Mouse (Mus musculus): Measurements from ENCODE around the gene Mcm2. TPM values are rescaled to one million over a fixed set of nuclear protein-coding genes. Genes with fewer than 3 reads are reported as not detected.
A peak's percentile ranks its signal among the peaks of the same experiment; 100 is the strongest.

The Mcm2 gene
- polyA plus RNA-seq, 1 experiment from 2014 or later: 20.5 TPM

DNA sequence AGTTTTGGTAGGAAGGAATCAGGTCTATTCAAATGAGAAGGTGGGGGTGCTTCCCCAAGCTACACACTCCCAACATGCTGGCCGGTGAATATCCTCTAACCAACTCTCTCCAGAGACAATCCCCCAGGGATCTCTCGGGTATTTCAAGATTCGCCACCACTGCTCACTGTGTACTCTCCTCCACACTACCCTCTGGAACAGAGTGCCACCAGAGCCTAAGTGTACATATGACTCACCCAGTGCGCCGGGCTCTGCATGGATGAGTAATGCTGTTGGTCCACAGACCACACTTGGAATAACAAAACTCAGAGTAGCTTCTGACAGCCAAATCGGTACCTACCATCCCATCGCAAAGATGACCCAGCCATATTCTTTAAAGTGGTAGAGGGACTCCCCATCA, 29.1 kb downstream of the Mcm2 start:
- Histone ChIP-seq H3K4me2 (no peak overlapping the region), H3K4me3 (replicated peaks) (no peak overlapping the region), H3K9ac (replicated peaks) (no peak overlapping the region), H3K27me3 (replicated peaks) (no peaks in the 10 kb centered on the region), H3K27ac (replicated peaks) (no peak overlapping the region), H3K9me3 (replicated peaks) (no peaks in the 10 kb centered on the region), H3K4me1 (peaks cover 52% of the 10 kb centered on the region), H3K36me3 (peaks cover 7% of the 10 kb centered on the region)
- ATAC-seq (ENCODE audit: low FRiP score): no peak
- WGBS: 73% methylated on average over 7 of the region's 7 CpGs

DNA sequence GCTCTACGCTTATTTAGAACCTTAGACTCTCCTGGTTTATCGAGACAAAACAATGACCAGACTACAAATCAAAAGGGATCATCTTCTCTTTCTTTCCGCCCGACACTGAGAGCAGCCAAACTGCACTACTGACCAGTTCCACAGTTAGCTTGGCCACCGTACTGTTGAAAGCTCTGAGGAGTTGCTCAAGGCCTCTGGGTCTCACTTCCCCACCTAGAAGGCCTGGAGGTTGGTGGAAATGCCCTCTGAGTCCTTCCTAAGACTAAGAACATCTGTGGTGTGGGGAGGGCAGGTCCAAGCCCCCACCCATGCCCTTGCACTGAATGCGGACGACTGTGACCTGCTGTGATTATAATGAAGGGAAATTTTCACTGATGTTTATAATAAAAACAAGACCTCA, 32.9 kb downstream of the Mcm2 start:
- peaks cover 41% of the 10 kb centered on the region for H3K36me3 ChIP-seq
- H3K9me3 ChIP-seq (replicated peaks): no peaks in the 10 kb centered on the region
- no peak overlapping the region for H3K4me3 ChIP-seq (replicated peaks)
- no peak for ATAC-seq (ENCODE audit: low FRiP score)
- H3K27ac ChIP-seq (replicated peaks): no peak overlapping the region
- no peaks in the 10 kb centered on the region for H3K27me3 ChIP-seq (replicated peaks)
- 85% methylated on average over 7 of the region's 7 CpGs for WGBS
- no peak overlapping the region for H3K4me2 ChIP-seq
- peaks cover 25% of the 10 kb centered on the region for H3K4me1 ChIP-seq
- H3K9ac ChIP-seq (replicated peaks): no peak overlapping the region

DNA sequence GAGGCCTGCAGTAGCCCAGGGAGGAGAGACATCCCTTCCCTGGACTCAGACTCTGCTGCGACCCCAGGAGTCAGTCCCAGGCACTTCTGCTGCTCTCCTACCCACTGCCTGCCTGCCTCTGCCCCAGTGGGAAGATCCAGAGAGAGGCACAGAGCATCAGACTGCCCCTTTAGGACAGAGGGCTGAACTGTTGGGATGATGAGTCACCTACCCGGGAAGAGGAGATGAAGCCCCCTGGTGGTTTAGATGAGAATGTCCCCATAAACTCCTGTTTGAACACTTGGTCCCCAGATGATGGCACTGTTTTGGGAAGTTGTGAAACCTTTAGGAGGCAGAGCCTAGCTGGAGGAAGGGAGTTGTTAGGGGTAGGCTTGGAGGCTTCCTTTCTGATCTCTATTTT, 37.7 kb downstream of the Mcm2 start:
- Histone ChIP-seq H3K27ac (replicated peaks) (no peak overlapping the region), H3K4me2 (no peak overlapping the region), H3K9me3 (replicated peaks) (no peaks in the 10 kb centered on the region), H3K36me3 (peaks cover 73% of the 10 kb centered on the region), H3K9ac (replicated peaks) (no peak overlapping the region), H3K27me3 (replicated peaks) (no peaks in the 10 kb centered on the region), H3K4me1 (peaks cover 5% of the 10 kb centered on the region), H3K4me3 (replicated peaks) (no peak overlapping the region)
- WGBS: 20% methylated on average over 2 of the region's 2 CpGs
- ATAC-seq (ENCODE audit: low FRiP score): no peak

- no peak overlapping the region for H3K9ac ChIP-seq (replicated peaks)
- H3K27ac ChIP-seq (replicated peaks): 0 out of 2 replicates have a peak overlapping the region, but pooled peaks have one; percentile 35
- H3K4me3 ChIP-seq (replicated peaks): no peak overlapping the region
- no peaks in the 10 kb centered on the region for H3K9me3 ChIP-seq (replicated peaks)
- no peaks in the 10 kb centered on the region for H3K27me3 ChIP-seq (replicated peaks)
- ATAC-seq (ENCODE audit: low FRiP score): no peak
- peaks cover 74% of the 10 kb centered on the region for H3K36me3 ChIP-seq
- peaks cover 15% of the 10 kb centered on the region for H3K4me1 ChIP-seq
- no peak overlapping the region for H3K4me2 ChIP-seq
- whole genome bisulfite sequencing: 50% methylated on average over 7 of the region's 7 CpGs
Measured at GRCm38 (mm10) chr6:88858341-88858740, 40.2 kb downstream of the Mcm2 start.

DNA sequence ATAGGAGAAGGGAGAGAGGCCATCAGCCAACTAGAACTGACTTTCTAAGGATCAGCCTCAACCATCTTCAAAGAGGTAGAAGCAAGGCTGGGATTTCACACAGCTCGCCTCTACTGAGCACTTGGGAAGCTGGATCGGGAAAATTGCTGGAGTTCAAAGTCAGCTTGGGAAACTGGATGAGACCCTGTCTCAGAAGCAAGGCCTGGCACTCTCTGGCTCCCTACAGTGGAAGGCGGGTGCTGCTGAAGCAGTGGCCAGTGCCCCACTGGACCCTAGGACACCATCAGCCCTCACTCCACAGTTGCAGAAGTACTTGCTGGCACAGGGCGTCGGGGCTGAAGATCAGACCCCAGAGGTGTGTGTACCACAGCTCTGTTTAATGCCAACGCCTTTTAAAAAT, 40.8 kb downstream of the Mcm2 start:
- no peak overlapping the region for H3K4me3 ChIP-seq (replicated peaks)
- no peak overlapping the region for H3K9ac ChIP-seq (replicated peaks)
- H3K36me3 ChIP-seq: peaks cover 69% of the 10 kb centered on the region
- no peak for ATAC-seq (ENCODE audit: low FRiP score)
- peaks cover 15% of the 10 kb centered on the region for H3K4me1 ChIP-seq
- no peaks in the 10 kb centered on the region for H3K9me3 ChIP-seq (replicated peaks)
- H3K27me3 ChIP-seq (replicated peaks): no peaks in the 10 kb centered on the region
- no peak overlapping the region for H3K4me2 ChIP-seq
- 83% methylated on average over 6 of the region's 6 CpGs for WGBS
- H3K27ac ChIP-seq (replicated peaks): no peak overlapping the region

DNA sequence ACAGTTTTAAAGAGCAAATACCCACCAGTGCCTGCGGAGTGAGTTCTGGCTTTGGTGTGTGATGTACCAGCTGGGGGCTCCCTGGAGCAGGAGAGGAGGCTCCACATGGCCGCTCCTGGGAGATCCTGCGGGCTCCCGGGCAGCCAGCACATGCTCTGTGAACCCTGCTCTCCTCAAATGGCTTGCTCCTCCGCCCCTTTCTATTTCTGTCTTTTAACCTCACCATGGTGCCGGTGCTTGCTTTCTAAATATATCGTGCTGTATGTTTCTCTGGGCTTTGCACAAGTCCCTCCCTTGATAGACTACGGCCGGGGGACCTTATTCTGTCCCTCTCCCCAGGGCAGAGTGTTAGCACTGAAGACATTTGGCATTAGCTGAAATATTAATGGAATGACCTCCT, 41.3 kb downstream of the Mcm2 start:
- H3K27me3 ChIP-seq (replicated peaks): no peaks in the 10 kb centered on the region
- WGBS: 40% methylated on average over 9 of the region's 9 CpGs
- no peak overlapping the region for H3K4me3 ChIP-seq (replicated peaks)
- H3K9ac ChIP-seq (replicated peaks): no peak overlapping the region
- H3K4me1 ChIP-seq: peaks cover 18% of the 10 kb centered on the region
- no peak overlapping the region for H3K4me2 ChIP-seq
- ATAC-seq (ENCODE audit: low FRiP score): no peak
- no peak overlapping the region for H3K27ac ChIP-seq (replicated peaks)
- peaks cover 67% of the 10 kb centered on the region for H3K36me3 ChIP-seq
- no peaks in the 10 kb centered on the region for H3K9me3 ChIP-seq (replicated peaks)

GRCm38 (mm10) chr6:88855636-88856035, 42.9 kb downstream of the Mcm2 start:
- H3K9ac ChIP-seq (replicated peaks): no peak overlapping the region
- no peak overlapping the region for H3K27ac ChIP-seq (replicated peaks)
- H3K9me3 ChIP-seq (replicated peaks): no peaks in the 10 kb centered on the region
- WGBS: 19% methylated on average over 5 of the region's 5 CpGs
- no peaks in the 10 kb centered on the region for H3K27me3 ChIP-seq (replicated peaks)
- ATAC-seq (ENCODE audit: low FRiP score): no peak
- peaks cover 63% of the 10 kb centered on the region for H3K36me3 ChIP-seq
- H3K4me1 ChIP-seq: peaks cover 18% of the 10 kb centered on the region
- no peak overlapping the region for H3K4me2 ChIP-seq
- no peak overlapping the region for H3K4me3 ChIP-seq (replicated peaks)

GRCm38 (mm10) chr6:88854509-88854908, 44.1 kb downstream of the Mcm2 start:
- no peak overlapping the region for H3K9ac ChIP-seq (replicated peaks)
- no peaks in the 10 kb centered on the region for H3K27me3 ChIP-seq (replicated peaks)
- H3K4me3 ChIP-seq (replicated peaks): no peak overlapping the region
- no peak for ATAC-seq (ENCODE audit: low FRiP score)
- H3K27ac ChIP-seq (replicated peaks): no peak overlapping the region
- no peak overlapping the region for H3K4me2 ChIP-seq
- no peaks in the 10 kb centered on the region for H3K9me3 ChIP-seq (replicated peaks)
- H3K4me1 ChIP-seq: peaks cover 18% of the 10 kb centered on the region
- H3K36me3 ChIP-seq: peaks cover 59% of the 10 kb centered on the region
- 82% methylated on average over 5 of the region's 5 CpGs for WGBS

DNA sequence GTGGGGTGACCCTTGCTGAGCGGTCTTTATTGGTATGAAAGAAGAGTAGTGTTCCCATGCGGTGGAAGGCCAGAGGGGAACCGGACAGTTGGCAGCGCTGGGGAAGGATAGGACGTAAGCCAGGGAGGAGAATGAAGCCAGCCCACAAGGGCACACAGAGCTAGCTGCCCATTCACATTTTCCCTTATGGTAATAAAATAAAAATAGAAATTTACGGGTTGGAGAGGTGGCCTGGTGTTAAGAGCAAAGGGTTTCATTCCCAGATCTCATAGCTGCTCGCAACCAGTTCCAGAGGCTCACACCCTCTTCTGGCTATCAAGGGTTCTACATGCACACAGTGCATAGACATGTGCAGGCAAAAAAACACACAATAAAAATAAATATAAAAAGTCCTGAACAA, 48.5 kb downstream of the Mcm2 start:
- WGBS: 83% methylated on average over 7 of the region's 7 CpGs
- peaks cover 75% of the 10 kb centered on the region for H3K36me3 ChIP-seq
- H3K4me2 ChIP-seq: no peak overlapping the region
- 0 out of 2 replicates have a peak, but pooled peaks cover 9% of the 10 kb centered on the region for H3K4me1 ChIP-seq
- H3K9ac ChIP-seq (replicated peaks): no peak overlapping the region
- no peak overlapping the region for H3K4me3 ChIP-seq (replicated peaks)
- H3K27me3 ChIP-seq (replicated peaks): no peaks in the 10 kb centered on the region
- H3K9me3 ChIP-seq (replicated peaks): no peaks in the 10 kb centered on the region
- ATAC-seq (ENCODE audit: low FRiP score): no peak
- no peak overlapping the region for H3K27ac ChIP-seq (replicated peaks)

- Histone ChIP-seq H3K4me2 (no peak overlapping the region), H3K9me3 (replicated peaks) (no peaks in the 10 kb centered on the region), H3K27ac (replicated peaks) (no peak overlapping the region), H3K27me3 (replicated peaks) (no peaks in the 10 kb centered on the region), H3K36me3 (peaks cover 72% of the 10 kb centered on the region), H3K4me3 (replicated peaks) (no peak overlapping the region), H3K4me1 (0 out of 2 replicates have a peak, but pooled peaks cover 7% of the 10 kb centered on the region), H3K9ac (replicated peaks) (no peak overlapping the region)
- 52% methylated on average over 4 of the region's 4 CpGs for WGBS
- ATAC-seq (ENCODE audit: low FRiP score): no peak
Measured at GRCm38 (mm10) chr6:88849270-88849669, 49.3 kb downstream of the Mcm2 start.

DNA sequence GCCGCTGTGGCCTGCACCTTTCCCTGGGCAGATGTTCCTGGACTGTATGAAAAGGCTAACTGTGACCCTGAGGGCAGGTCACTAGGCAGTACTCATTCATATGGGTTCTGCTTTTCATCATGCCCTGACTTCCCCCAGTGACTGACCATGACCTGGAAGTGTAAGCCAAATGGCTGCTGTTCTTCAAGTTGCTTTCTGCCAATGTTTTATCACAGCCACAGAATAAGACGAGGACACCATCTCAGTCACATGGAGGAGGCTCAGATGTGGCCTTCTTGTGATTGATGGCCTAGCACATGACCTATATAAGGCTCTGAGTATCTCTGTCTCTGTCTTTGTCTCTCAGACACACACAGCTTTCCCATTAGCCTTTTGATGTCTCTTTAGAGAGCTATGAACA, 51.0 kb downstream of the Mcm2 start:
- Histone ChIP-seq H3K4me2 (no peak overlapping the region), H3K36me3 (peaks cover 70% of the 10 kb centered on the region), H3K4me1 (peaks cover 16% of the 10 kb centered on the region), H3K4me3 (replicated peaks) (no peak overlapping the region), H3K27me3 (replicated peaks) (no peaks in the 10 kb centered on the region), H3K27ac (replicated peaks) (no peak overlapping the region), H3K9me3 (replicated peaks) (no peaks in the 10 kb centered on the region), H3K9ac (replicated peaks) (no peak overlapping the region)
- no peak for ATAC-seq (ENCODE audit: low FRiP score)
- 48% methylated on average over 2 of the region's 2 CpGs for WGBS

DNA sequence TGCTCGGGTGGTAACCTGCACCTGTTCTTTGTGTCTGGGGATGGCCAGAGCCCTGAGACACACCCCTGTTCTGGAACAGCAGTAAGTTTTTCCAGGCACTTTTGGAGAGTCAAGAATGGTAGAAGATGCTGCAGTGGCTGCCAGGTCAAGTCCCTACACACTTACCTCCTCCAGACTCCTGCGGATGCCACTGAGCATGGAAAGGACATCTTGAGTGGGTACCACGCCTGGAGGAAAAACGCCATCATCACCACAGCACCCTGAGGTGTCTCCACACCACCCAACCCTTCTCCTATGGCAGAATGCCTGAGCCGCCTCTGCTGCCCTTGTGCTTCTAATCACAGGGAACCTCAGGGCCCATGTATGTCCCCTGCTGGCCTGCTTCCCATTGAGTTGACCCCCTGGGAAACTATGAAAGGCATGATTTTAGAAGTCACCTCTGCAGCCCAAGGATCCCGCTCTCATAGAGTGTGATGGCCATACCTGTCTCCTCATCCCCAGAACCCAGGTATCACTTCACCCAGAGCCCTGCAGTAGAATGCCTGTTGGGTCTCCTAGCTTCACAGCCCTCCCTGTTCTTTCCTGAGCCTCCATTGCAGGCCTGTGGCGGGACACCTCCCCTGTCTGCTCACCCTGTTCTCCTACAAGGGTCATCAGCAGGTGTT, 53.5 kb downstream of the Mcm2 start:
- no peak overlapping the region for H3K27ac ChIP-seq (replicated peaks)
- 87% methylated on average over 7 of the region's 7 CpGs for WGBS

More for the DNA sequence above, 53.5 kb downstream of the Mcm2 start:
- H3K4me1 ChIP-seq: peaks cover 31% of the 10 kb centered on the region
- no peak for ATAC-seq (ENCODE audit: low FRiP score)
- no peak overlapping the region for H3K4me2 ChIP-seq
- no peak overlapping the region for H3K9ac ChIP-seq (replicated peaks)
- H3K9me3 ChIP-seq (replicated peaks): no peaks in the 10 kb centered on the region
- no peaks in the 10 kb centered on the region for H3K27me3 ChIP-seq (replicated peaks)
- H3K36me3 ChIP-seq: peaks cover 54% of the 10 kb centered on the region
- no peak overlapping the region for H3K4me3 ChIP-seq (replicated peaks)

Measured in neural tube, embryonic 15.5 days (tissue).